Mouse (Mus musculus): Measurements from ENCODE around the gene Btbd35f29. TPM values are rescaled to one million over a fixed set of nuclear protein-coding genes. Genes with fewer than 3 reads are reported as not detected.
"Not testable (repeated sequence)": the region's sequence is repeated elsewhere in the genome, so short reads cannot be mapped to it uniquely, and the experiment has no call there.

Gene Btbd35f29
- total and polyA plus RNA-seq, 2 experiments from 2014 or later = not detected

GRCm38 (mm10) chrX:31165193-31165592 lies 47.7 kb downstream of the Btbd35f29 start:
- not testable (repeated sequence) for H3K4me1 ChIP-seq (ENCODE audit: control insufficient read depth, insufficient read depth); DNase-seq (ENCODE audit: low spot score); H3K9ac ChIP-seq (replicated peaks; ENCODE audit: low read depth, low read length); H3K27ac ChIP-seq (ENCODE audit: low read depth); H3K27me3 ChIP-seq (ENCODE audit: control insufficient read depth, insufficient read depth, low read length); H3K36me3 ChIP-seq (replicated peaks; ENCODE audit: control insufficient read depth, insufficient read depth, low read length); H3K4me3 ChIP-seq (ENCODE audit: low read depth, low read length); ATAC-seq (ENCODE audit: insufficient read depth, low read depth); H3K4me2 ChIP-seq (ENCODE audit: low read depth, low read length); H3K9me3 ChIP-seq (replicated peaks; ENCODE audit: control insufficient read depth, low read length)
- 84% methylated on average over 2 of the region's 3 CpGs for WGBS

Other genes starting within 250 kb of the Btbd35f29 start
- not detected in 2 replicates for gene Spin2f, start 136.2 kb downstream of the Btbd35f29 start, total RNA-seq (2014; rRNA removed; ENCODE audit: low replicate concordance)
- gene Spin2f, start 136.2 kb downstream of the Btbd35f29 start, polyA plus RNA-seq (2015; fragmentation: Nextera tagmentation; extraction: Ambion mirVana) = not detected in 2 replicates
- not detected in 2 replicates for gene Btbd35f26, start 218.8 kb downstream of the Btbd35f29 start, total RNA-seq (2014; rRNA removed; ENCODE audit: low replicate concordance)
- not detected in 2 replicates for gene Btbd35f26, start 218.8 kb downstream of the Btbd35f29 start, polyA plus RNA-seq (2015; fragmentation: Nextera tagmentation; extraction: Ambion mirVana)